Mouse (Mus musculus) MEL (cell line): ENCODE measurements around the gene Grcc10.

Experiments
- CHD1 ChIP-seq: IDR thresholded peaks from 2 replicates; pipeline ENCODE4 v1.6.1; 2012; ENCODE audit warnings: low read depth, mild to moderate bottlenecking, inconsistent platforms, low read length, improper control_type of control experiment
- CTCF ChIP-seq, 3 experiments: IDR thresholded peaks in 2 of 3; conservative IDR thresholded peaks in 1 of 3; 2 replicates each; pipeline ENCODE4 v1.5.1; 2011 to 2012; ENCODE audit warnings: low read length in 3 of 3, low read depth in 2 of 3, mild to moderate bottlenecking in 2 of 3, improper control_type of control experiment in 1 of 3, inconsistent platforms in 1 of 3, mixed read lengths in 1 of 3, moderate library complexity in 1 of 3; ENCODE audit not compliant: control insufficient read depth in 1 of 3, insufficient read depth in 1 of 3, poor library complexity in 1 of 3, severe bottlenecking in 1 of 3
- MAX ChIP-seq: IDR thresholded peaks from 2 replicates; pipeline ENCODE4 v1.6.1; 2011; ENCODE audit warnings: low read length, improper control_type of control experiment
- POLR2AphosphoS2 ChIP-seq: IDR thresholded peaks from 2 replicates; pipeline ENCODE4 v1.6.1; 2011; ENCODE audit warnings: low read length, improper control_type of control experiment
- RAD21 ChIP-seq: IDR thresholded peaks from 2 replicates; pipeline ENCODE4 v1.6.1; 2011; ENCODE audit warnings: mild to moderate bottlenecking, low read depth, low read length, improper control_type of control experiment
- UBTF ChIP-seq: IDR thresholded peaks from 2 replicates; pipeline ENCODE4 v1.6.1; 2012; ENCODE audit warnings: low read depth, mild to moderate bottlenecking, inconsistent platforms, low read length, improper control_type of control experiment, moderate library complexity, borderline replicate concordance; ENCODE audit not compliant: insufficient read depth

DNA sequence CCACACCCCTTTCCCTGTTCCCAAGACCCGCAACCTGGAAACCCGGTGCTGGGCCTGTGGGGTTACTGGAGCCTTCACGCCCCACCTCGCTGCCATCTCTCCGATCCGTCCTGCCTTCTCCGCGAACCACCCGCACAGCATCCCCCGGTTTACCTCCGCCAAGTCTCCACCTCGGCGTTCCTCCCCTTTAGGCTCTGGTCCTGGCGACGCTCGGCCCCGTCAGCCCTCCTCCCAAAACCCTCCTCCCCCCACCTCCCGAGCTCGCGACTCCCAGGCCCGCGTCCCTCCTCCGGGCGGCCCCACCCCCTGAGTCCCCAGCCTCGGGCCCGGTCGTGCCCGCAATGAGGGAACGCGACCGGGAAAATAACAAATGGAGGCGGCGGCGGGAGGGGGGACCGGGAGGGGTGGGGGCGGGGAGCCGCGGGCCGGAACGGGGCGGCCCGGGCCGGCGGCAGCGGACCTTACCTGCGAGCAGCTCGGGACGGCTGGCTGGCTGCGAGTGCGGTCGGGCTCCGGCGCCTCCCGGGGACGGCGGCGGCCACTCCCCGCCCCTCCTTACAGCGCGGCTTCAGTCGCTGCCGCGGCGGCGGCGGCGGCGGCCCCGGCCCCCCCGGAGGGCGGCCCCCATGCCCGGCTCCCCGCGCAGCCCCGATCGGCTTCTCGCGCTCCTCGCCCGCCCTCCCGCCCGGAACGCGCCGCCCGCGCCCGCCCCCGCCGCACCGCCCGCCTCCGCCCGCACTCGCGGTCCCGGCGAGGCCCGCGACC is 14.8 kb upstream of the Grcc10 start, which contains the start of the genes Gm45234 and Atn1:
- TF ChIP-seq POLR2AphosphoS2 (no peak), CTCF (IDR thresholded peaks at IDR 0.05 in 2 of 3, conservative IDR thresholded peaks at IDR 0.05 in 1 of 3; ENCODE audit: control insufficient read depth in 1 of 3, insufficient read depth in 1 of 3, low read depth in 2 of 3, low read length in 3 of 3, poor library complexity in 1 of 3, severe bottlenecking in 1 of 3) (0 out of 6 replicates have a peak, but pooled peaks of 1 of the 3 experiments have one; percentile 1), MAX (no peak), CHD1 (no peak), RAD21 (no peak), UBTF (0 out of 2 replicates have a peak, but pooled peaks have one; percentile 12)
